Comparison of ENCODE assay signal across 8 mouse cellular contexts in genomic region chr11:22859633-22860334, GRCm38 (mm10). TPM values are rescaled to one million over a fixed set of nuclear protein-coding genes. Genes with fewer than 3 reads are reported as not detected.
A peak's percentile ranks its signal among the peaks of the same experiment; 100 is the strongest.
DNase-seq lines count a peak whose midpoint lies in the region; ATAC-seq and TF ChIP-seq lines count a peak whose summit lies in the region.

No protein-coding gene starts in this region.

- H3K4me2 ChIP-seq in hindbrain, embryonic 14.5 days (replicated peaks) = peak overlapping the region; percentile 99

- 0 out of 2 replicates have a peak overlapping the region, but pooled peaks have one; percentile 32 for H3K27ac ChIP-seq in hindbrain, embryonic 14.5 days
- H3K27ac ChIP-seq in left cerebral cortex, adult 2 months = peak overlapping the region; percentile 91

- no peaks in the 10 kb centered on the region for H3K9me3 ChIP-seq in hindbrain, embryonic 14.5 days (ENCODE audit: control insufficient read depth, low read length)

- DNase-seq in Muller cell, postnatal 12 days (ENCODE audit: inconsistent ontology term) = peak; percentile 97
- DNase-seq in cerebellum, postnatal 36 days = peak; percentile 24 to 47
- DNase-seq in frontal cortex, postnatal 25 days (ENCODE audit: low spot score in 2 of 2) = peak; percentile 54 to 63
- DNase-seq in hindbrain, embryonic 14.5 days (ENCODE audit: low spot score) = peak; percentile 77
- peak; percentile 81 for DNase-seq in left cerebral cortex, adult 2 months (ENCODE audit: extremely low spot score in 1 of 2, low spot score in 2 of 2)
- peak; percentile 79 for DNase-seq in right cerebral cortex, adult 18-20 months
- DNase-seq in urinary bladder, postnatal 10 days (ENCODE audit: low spot score) = peak; percentile 68

- under 1% methylated on average over 51 of the region's 55 CpGs for WGBS in hindbrain, embryonic 14.5 days

- peaks cover 14% of the 10 kb centered on the region for H3K4me1 ChIP-seq in hindbrain, embryonic 14.5 days (replicated peaks; ENCODE audit: control insufficient read depth, insufficient read depth, low read length)

- no peak; the same call in none of the 2 replicates for TF ChIP-seq CTCF in left cerebral cortex, adult 2 months (IDR thresholded peaks at IDR 0.05)

- peak; percentile 93 for ATAC-seq in hindbrain, embryonic 14.5 days (ENCODE audit: low FRiP score)
- peak; percentile 63 for ATAC-seq in megakaryocyte, adult 5-6 weeks (ENCODE audit: poor library complexity, severe bottlenecking)

- peak overlapping the region; percentile 81 for H3K4me3 ChIP-seq in hindbrain, embryonic 14.5 days (replicated peaks; ENCODE audit: low read length)
- peak overlapping the region; percentile 93 for H3K4me3 ChIP-seq in left cerebral cortex, adult 2 months

- peaks cover 76% of the 10 kb centered on the region for H3K27me3 ChIP-seq in hindbrain, embryonic 14.5 days (ENCODE audit: control insufficient read depth, insufficient read depth, low read length)

- peak overlapping the region; percentile 61 for H3K9ac ChIP-seq in hindbrain, embryonic 14.5 days

- intact Hi-C loops in left cerebral cortex, adult 2 months (cut with DNase I) = loop anchor here (2.0 to 5.0 kb wide), 4 partner anchors 29 to 229 kb away; no protein-coding TSS in a partner anchor

- H3K36me3 ChIP-seq in hindbrain, embryonic 14.5 days (replicated peaks; ENCODE audit: control insufficient read depth, insufficient read depth) = no peaks in the 10 kb centered on the region

RNA-seq across cellular contexts. Expression of gene B3gnt2, which starts 1.0 kb away (rescaled TPM):
- polyA plus RNA-seq in hindbrain, embryonic 14.5 days (2014; fragmentation: Nextera tagmentation; extraction: Ambion mirVana) = 2.3 and 4.6 TPM in 2 replicates
- 10 to 100 TPM; 13.8 to 16.0 TPM for total RNA-seq in left cerebral cortex, adult 2 months (2021)
- total RNA-seq in megakaryocyte, adult 5-6 weeks (2015) = 8.3 and 13.0 TPM in 2 replicates
- total RNA-seq in megakaryocyte, adult 5-6 weeks (2017) = 20.8 and 28.9 TPM in 2 replicates

Comparison
In these comparisons a context has a peak if more than half of its experiments do, and no peak if none do; other contexts are left out.
1. Peak in every context shown above with its lines: DNase-seq, ATAC-seq, H3K4me3 ChIP-seq and H3K27ac ChIP-seq.
2. DNase-seq: peak in every context shown above with its lines; median percentile 97 in Muller cell, postnatal 12 days; 81 in left cerebral cortex, adult 2 months; 79 in right cerebral cortex, adult 18-20 months; 77 in hindbrain, embryonic 14.5 days; 68 in urinary bladder, postnatal 10 days; 58 in frontal cortex, postnatal 25 days; 36 in cerebellum, postnatal 36 days.